Mouse (Mus musculus) liver, embryonic 14.5 days (tissue): ENCODE results near the gene Igdcc3. TPM values are rescaled to one million over a fixed set of nuclear protein-coding genes. Genes with fewer than 3 reads are reported as not detected.

ENCODE experiments used
- ATAC-seq: fragments of 200-750 bp; cut with Nextera tagmentation; 2 replicates; pipeline ENCODE4 v1.8.0; 2017; ENCODE audit warnings: moderate number of reproducible peaks, mild to moderate bottlenecking, moderate library complexity; ENCODE audit not compliant: insufficient read depth
- DNase-seq, 3 experiments: peaks; one replicate each; pipeline ENCODE4 v3.0.0-alpha.2; 2012 to 2013; ENCODE audit warnings: low read depth in 3 of 3, low spot score in 3 of 3
- H3K27ac ChIP-seq: fragments of 300-500 bp; sonication (generic); 2 replicates; pipeline ENCODE4 v1.5.1; 2014; ENCODE audit warnings: moderate library complexity, mild to moderate bottlenecking, control low read depth, inconsistent platforms
- H3K27me3 ChIP-seq: fragments of 300-500 bp; sonication (generic); 2 replicates; pipeline ENCODE4 v1.6.1; 2014; ENCODE audit warnings: mild to moderate bottlenecking, low read length, moderate library complexity; ENCODE audit not compliant: control insufficient read depth, insufficient read depth
- H3K36me3 ChIP-seq: fragments of 300-500 bp; sonication (generic); replicated peaks from 2 replicates; pipeline ENCODE4 v1.6.1; 2014; ENCODE audit warnings: low read depth; ENCODE audit not compliant: control insufficient read depth, insufficient read depth
- H3K4me1 ChIP-seq, 2 experiments: fragments of 200-500 bp in 1 of 2; fragments of 300-500 bp in 1 of 2; sonication (generic) in 1 of 2; replicated peaks; 2 replicates each; pipeline ENCODE4 v1.6.1; 2012 to 2014; ENCODE audit warnings: antibody characterized with exemption in 1 of 2, inconsistent platforms in 1 of 2, low read length in 1 of 2; ENCODE audit not compliant: control insufficient read depth in 2 of 2, insufficient read depth in 2 of 2
- H3K4me2 ChIP-seq: fragments of 300-500 bp; sonication (generic); 2 replicates; pipeline ENCODE4 v1.6.1; 2014; ENCODE audit warnings: low read depth, mild to moderate bottlenecking, control low read depth, moderate library complexity
- H3K4me3 ChIP-seq, 2 experiments: fragments of 200-500 bp in 1 of 2; fragments of 300-500 bp in 1 of 2; sonication (generic) in 1 of 2; 2 replicates each; pipeline ENCODE4 v1.5.1; 2012 to 2014; ENCODE audit warnings: low read depth in 2 of 2, low read length in 2 of 2, mild to moderate bottlenecking in 2 of 2, control low read depth in 1 of 2, inconsistent platforms in 1 of 2, moderate library complexity in 1 of 2; ENCODE audit not compliant: insufficient read depth in 1 of 2
- H3K9ac ChIP-seq: fragments of 300-500 bp; sonication (generic); replicated peaks from 2 replicates; pipeline ENCODE4 v1.6.1; 2014; ENCODE audit warnings: mild to moderate bottlenecking, control low read depth, moderate library complexity
- H3K9me3 ChIP-seq: fragments of 300-500 bp; sonication (generic); 2 replicates; pipeline ENCODE4 v1.6.1; 2016; ENCODE audit warnings: low read length, mixed read lengths; ENCODE audit not compliant: control insufficient read depth
- CTCF ChIP-seq: IDR thresholded peaks from 2 replicates; pipeline ENCODE4 v1.5.1; 2016; ENCODE audit warnings: antibody characterized with exemption, low read depth, control low read depth
- EP300 ChIP-seq: IDR thresholded peaks from 2 replicates; pipeline ENCODE4 v1.6.1; 2016; ENCODE audit warnings: antibody characterized with exemption, low read depth
- WGBS: fragments of 180-500 bp; shearing (Covaris S2); extraction: QIAGEN DNeasy Blood & Tissue Kit; methylation state at CpG from one replicate; pipeline ENCODE4 v1.1.7; 2014; ENCODE audit not compliant: insufficient replicate concordance; 5-methylcytosine and 5-hydroxymethylcytosine counted together
- polyA plus RNA-seq, 2 experiments: library from polyadenylated mRNA; depleted of rRNA in 1 of 2; stranded (reverse) in 1 of 2; unstranded in 1 of 2; fragments of >200 nt; fragmentation: Nextera tagmentation in 1 of 2; extraction: Ambion mirVana in 1 of 2; gene quantifications; 2 replicates each; pipeline versions ENCODE4 v1.2.1 to v1.2.3; 2012 to 2014

Igdcc3 gene
- polyA plus RNA-seq, 2 experiments: 0.06 TPM

- TF ChIP-seq CTCF (peak; percentile 91), EP300 (0 out of 2 replicates have a peak, but pooled peaks have one; percentile 1)
- H3K27me3 ChIP-seq: no peaks in the 10 kb centered on the region
- peak overlapping the region; percentile 58 for H3K9ac ChIP-seq
- peak overlapping the region; percentile 90 for H3K27ac ChIP-seq
- H3K4me1 ChIP-seq: peaks cover 35 to 53% of the 10 kb centered on the region in 2 experiments
- H3K36me3 ChIP-seq: no peaks in the 10 kb centered on the region
- peak; percentile 76 to 84 (median 77) for DNase-seq
- no peak overlapping the region for H3K4me3 ChIP-seq
- ATAC-seq: peak; percentile 72
- WGBS: 11% methylated on average over 26 of the region's 26 CpGs
- H3K9me3 ChIP-seq: no peaks in the 10 kb centered on the region
- H3K4me2 ChIP-seq: peak overlapping the region; percentile 57
Measured at GRCm38 (mm10) chr9:65196738-65197569, 56.0 kb downstream of the Igdcc3 start.

DNA sequence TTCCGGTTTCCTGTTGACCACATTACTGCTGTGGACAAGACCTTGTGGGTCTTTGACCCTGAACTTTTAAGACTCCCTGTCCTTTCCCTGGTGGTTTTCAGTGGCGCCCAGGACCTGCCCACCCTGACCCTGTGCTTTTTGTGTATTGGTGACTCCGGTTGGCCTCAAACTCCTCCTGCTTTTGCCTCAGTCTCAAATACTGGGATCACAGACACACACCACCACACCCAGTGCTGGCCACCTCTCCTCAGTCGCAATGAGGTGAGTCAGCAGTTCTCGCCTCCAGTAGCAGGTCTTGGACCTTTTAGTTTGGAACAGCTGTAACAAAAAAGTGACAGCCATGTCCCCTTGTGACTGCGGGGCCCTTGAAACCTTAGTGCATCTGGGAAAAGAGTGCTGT lies 56.8 kb downstream of the Igdcc3 start:
- no peak for TF ChIP-seq CTCF
- no peak for TF ChIP-seq EP300
- DNase-seq: peak; percentile 73 to 76 (median 75)
- H3K9me3 ChIP-seq: no peaks in the 10 kb centered on the region
- no peak overlapping the region for H3K4me3 ChIP-seq
- H3K27me3 ChIP-seq: no peaks in the 10 kb centered on the region
- H3K27ac ChIP-seq: peak overlapping the region; percentile 90
- H3K4me1 ChIP-seq: peaks cover 35 to 55% of the 10 kb centered on the region in 2 experiments
- 57% methylated on average over 6 of the region's 6 CpGs for whole genome bisulfite sequencing
- 0 out of 2 replicates have a peak, but pooled peaks have one; percentile 7 for ATAC-seq
- H3K36me3 ChIP-seq: no peaks in the 10 kb centered on the region
- peak overlapping the region; percentile 56 for H3K9ac ChIP-seq
- peak overlapping the region; percentile 57 for H3K4me2 ChIP-seq

DNA sequence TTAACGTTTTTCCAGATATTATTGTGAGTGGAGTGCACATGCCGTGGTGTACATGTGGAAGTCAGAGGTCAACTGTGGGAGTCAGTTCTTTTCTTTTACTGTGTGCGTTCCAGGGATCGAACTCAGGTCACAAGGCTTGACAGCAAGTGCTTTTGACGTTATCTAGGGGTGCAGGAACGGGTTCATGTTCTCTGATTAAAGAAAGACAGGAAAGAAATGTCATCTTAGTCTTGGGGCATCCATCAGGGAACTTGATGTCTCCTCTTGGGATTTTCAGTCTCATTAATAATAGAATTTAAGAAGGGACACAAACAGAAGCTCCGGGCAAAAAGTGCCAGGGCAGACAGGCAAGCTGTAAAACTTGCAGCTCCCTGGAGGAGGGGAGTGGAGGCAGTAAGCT lies 58.7 kb downstream of the Igdcc3 start:
- Histone ChIP-seq H3K27ac (peak overlapping the region; percentile 85), H3K4me2 (no peak overlapping the region), H3K9me3 (no peaks in the 10 kb centered on the region), H3K9ac (peak overlapping the region; percentile 21), H3K27me3 (no peaks in the 10 kb centered on the region), H3K36me3 (no peaks in the 10 kb centered on the region), H3K4me3 (no peak overlapping the region), H3K4me1 (peaks cover 34 to 51% of the 10 kb centered on the region in 2 experiments)
- no peak for DNase-seq
- 43% methylated on average over 7 of the region's 7 CpGs for WGBS
- ATAC-seq: no peak
- no peak for TF ChIP-seq CTCF
- no peak for TF ChIP-seq EP300

DNA sequence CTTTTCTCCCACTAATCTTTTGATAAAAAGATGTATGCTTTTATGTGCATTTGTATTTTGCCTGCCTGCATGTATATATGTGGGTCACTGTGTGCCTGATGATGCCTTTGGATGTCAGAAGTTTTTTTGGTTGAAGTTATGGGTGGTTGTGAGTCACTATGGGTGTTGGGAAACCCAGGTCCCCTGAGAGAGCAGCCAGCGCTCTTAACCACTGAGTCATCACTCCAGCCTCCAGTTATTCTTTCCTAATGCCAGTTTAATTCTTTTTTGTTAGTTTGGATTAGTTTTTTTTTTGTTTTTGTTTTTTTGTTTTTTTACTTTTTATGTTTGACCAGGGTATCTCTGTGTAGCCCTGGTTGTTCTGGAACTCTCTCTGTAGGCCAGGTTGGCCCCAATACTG lies 59.6 kb downstream of the Igdcc3 start:
- peak overlapping the region; percentile 53 for H3K9ac ChIP-seq
- WGBS: 52% methylated on average over 1 of the region's 1 CpGs
- peak overlapping the region; percentile 85 for H3K27ac ChIP-seq
- H3K27me3 ChIP-seq: no peaks in the 10 kb centered on the region
- H3K4me1 ChIP-seq: peaks cover 28 to 44% of the 10 kb centered on the region in 2 experiments
- ATAC-seq (no peak), DNase-seq (no peak)
- H3K36me3 ChIP-seq: no peaks in the 10 kb centered on the region
- H3K9me3 ChIP-seq: no peaks in the 10 kb centered on the region
- H3K4me3 ChIP-seq: no peak overlapping the region
- H3K4me2 ChIP-seq: no peak overlapping the region
- TF ChIP-seq EP300 (no peak), CTCF (no peak)

DNA sequence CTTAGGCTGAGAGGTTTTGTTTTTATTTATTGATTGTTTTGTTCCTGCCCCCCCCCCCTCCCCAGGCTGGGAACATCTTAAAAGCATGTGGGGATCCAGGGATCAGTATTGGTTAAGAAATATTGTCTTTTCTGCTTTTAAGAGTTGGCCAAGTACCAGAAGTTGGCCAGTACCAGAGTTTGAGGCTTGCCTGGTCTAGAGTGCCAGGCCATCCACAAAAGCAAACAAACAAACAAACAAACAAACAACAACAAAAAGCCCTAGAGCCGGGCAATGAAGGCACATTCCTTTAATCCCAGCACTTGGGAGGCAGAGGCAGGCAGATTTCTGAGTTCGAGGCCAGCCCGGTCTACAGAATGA lies 60.0 kb downstream of the Igdcc3 start:
- peak overlapping the region; percentile 53 for H3K9ac ChIP-seq

More for the DNA sequence above, 60.0 kb downstream of the Igdcc3 start:
- Histone ChIP-seq H3K27me3 (no peaks in the 10 kb centered on the region), H3K9me3 (no peaks in the 10 kb centered on the region), H3K36me3 (no peaks in the 10 kb centered on the region), H3K4me3 (no peak overlapping the region), H3K27ac (peak overlapping the region; percentile 85), H3K4me1 (peaks cover 24 to 40% of the 10 kb centered on the region in 2 experiments), H3K4me2 (no peak overlapping the region)
- whole genome bisulfite sequencing: 12% methylated on average over 3 of the region's 3 CpGs
- DNase-seq: no peak
- TF ChIP-seq EP300 (no peak), CTCF (no peak)
- ATAC-seq: no peak
